Mouse (Mus musculus) heart, postnatal 0 days (tissue): ENCODE measurements around the gene Nfkb1.

Source experiments
- CTCF ChIP-seq: IDR thresholded peaks from 2 replicates; pipeline ENCODE4 v1.5.1; 2016; ENCODE audit warnings: antibody characterized with exemption, control low read depth, low read depth
- EP300 ChIP-seq: IDR thresholded peaks from 2 replicates; pipeline ENCODE4 v1.6.1; 2016; ENCODE audit warnings: antibody characterized with exemption, low read depth

DNA sequence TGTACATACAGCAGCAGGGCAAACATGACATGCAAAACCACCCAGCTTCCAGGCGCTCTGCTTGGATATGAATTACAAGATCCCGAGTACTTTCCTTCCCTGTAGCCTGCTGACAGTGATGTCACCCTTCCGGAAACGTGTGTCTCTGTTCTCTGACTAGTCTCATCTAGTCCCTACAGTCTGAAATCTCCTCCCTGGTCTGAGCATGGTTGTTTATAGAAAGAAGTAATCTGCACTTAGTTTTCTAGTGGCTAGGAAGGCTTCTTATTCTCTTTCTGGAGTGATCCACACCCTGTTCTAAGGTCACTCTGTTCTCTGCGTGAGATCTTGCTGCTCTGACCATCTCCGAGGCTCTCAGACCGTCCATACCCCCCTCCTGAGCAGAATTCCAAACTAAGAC is 129.3 kb downstream of the Nfkb1 start:
- no peak for TF ChIP-seq EP300
- TF ChIP-seq CTCF, result no peak
